Mouse (Mus musculus): ENCODE data around the gene Cbfa2t3.

DNA sequence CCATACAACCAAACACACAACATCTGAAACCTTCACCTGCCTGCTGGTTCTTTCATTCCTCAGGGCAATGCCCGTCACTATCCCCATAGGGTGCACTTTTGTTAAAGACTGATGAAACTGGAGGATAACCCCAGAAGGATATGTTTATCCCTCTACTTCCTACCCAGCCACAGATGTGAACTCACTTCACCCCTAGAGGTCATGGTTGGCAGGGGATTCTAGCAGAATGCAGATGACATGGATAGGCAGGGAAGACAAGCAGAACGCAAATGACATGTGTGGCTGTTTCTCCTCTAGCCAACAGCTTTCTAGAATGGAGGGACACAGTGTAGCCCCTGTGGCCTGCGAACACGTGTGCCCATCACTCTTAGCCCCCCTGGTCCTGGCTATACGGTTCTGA lies 28.5 kb upstream of the Cbfa2t3 start:
- TF ChIP-seq EP300 (IDR thresholded peaks at IDR 0.05) (no peak), CTCF (IDR thresholded peaks at IDR 0.05) (no peak; the same call in 1 of the 2 replicates)

Measured in lung, postnatal 0 days (tissue).